12 mouse cellular contexts compared by ENCODE assay signal in the genomic region with DNA sequence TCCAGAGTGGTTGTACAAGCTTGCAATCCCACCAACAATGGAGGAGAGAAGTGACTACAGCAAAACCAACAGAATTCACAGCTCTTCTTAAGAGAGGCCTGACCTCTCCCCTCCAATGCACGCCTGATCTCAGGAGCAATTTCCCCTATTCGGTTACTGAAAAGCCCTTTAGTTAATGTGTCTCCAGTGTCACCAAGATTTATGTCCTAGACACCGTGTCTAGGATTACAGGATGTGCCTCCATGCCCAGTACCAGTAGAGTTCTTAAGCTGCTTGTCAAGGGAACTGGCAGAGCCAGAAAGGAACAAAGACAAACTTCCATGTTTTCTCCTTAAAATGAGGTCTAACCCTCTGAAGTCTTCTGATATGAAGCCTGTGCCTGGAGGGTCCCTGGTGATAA.
"Had no signal": no experiment of that assay in that cellular context is flagged by ENCODE, and none has a peak within 500 bp of the region (broad histone marks: within the 10 kb centered on the region; RNA-seq: fewer than 3 reads in every experiment).

No protein-coding gene starts in this region.

- ATAC-seq: hindbrain, postnatal 0 days; midbrain, embryonic 16.5 days had no signal

- H3K27ac ChIP-seq: hindbrain, postnatal 0 days; left cerebral cortex, adult 2 months; limb, embryonic 12.5 days; liver, embryonic 14.5 days; stomach, postnatal 0 days had no signal

- DNase-seq: kidney, adult 18-20 months; liver; lung, adult 18-20 months; right cerebral cortex, postnatal 25 days; thymus, postnatal 4 days had no signal

- H3K27me3 ChIP-seq: limb, embryonic 12.5 days had no signal

- H3K36me3 ChIP-seq: limb, embryonic 12.5 days had no signal

- H3K4me2 ChIP-seq: limb, embryonic 12.5 days; midbrain, embryonic 11.5 days had no signal

- H3K4me3 ChIP-seq: left cerebral cortex, adult 2 months; limb, embryonic 12.5 days had no signal

- H3K9ac ChIP-seq: limb, embryonic 12.5 days; liver, embryonic 14.5 days had no signal
